Mouse (Mus musculus) layer of hippocampus, adult 2 months (tissue): Measurements from ENCODE around the gene Hgfac. TPM values are rescaled to one million over a fixed set of nuclear protein-coding genes. Genes with fewer than 3 reads are reported as not detected.

Experiments
- DNase-seq, 2 experiments: peaks; one replicate each; pipeline ENCODE4 v3.0.0; 2022; ENCODE audit warnings: low spot score in 2 of 2
- H3K27ac ChIP-seq: fragments of 200-600 bp; 2 replicates; pipeline ENCODE4 v1.8.1; 2022
- H3K4me3 ChIP-seq: fragments of 200-600 bp; 2 replicates; pipeline ENCODE4 v1.8.1; 2022; ENCODE audit warnings: mild to moderate bottlenecking
- CTCF ChIP-seq: fragments of 200-600 bp; conservative IDR thresholded peaks from 2 replicates; pipeline ENCODE4 v1.8.1; 2022; ENCODE audit warnings: antibody characterized with exemption, mild to moderate bottlenecking, moderate library complexity
- long read RNA-seq, 2 experiments: library from polyadenylated mRNA; stranded (forward); transcript quantifications; one replicate each; pipeline ENCODE4 v2.0.0; 2021; ENCODE audit warnings: borderline mapping rate in 2 of 2
- total RNA-seq, 2 experiments: library from RNA; stranded (reverse); gene quantifications; 2 replicates each; pipeline ENCODE4 v1.2.3; 2021

Hgfac gene
- total RNA-seq: 1 to 10 TPM; 1.5 to 1.8 TPM
- long read RNA-seq, experiment 1: 0 reads
- long read RNA-seq, experiment 2, partial matches to known transcripts: 0 of 1 reads
- long read RNA-seq, experiment 2, other reads (novel, unspliced or antisense): 1 of 1 reads

DNA sequence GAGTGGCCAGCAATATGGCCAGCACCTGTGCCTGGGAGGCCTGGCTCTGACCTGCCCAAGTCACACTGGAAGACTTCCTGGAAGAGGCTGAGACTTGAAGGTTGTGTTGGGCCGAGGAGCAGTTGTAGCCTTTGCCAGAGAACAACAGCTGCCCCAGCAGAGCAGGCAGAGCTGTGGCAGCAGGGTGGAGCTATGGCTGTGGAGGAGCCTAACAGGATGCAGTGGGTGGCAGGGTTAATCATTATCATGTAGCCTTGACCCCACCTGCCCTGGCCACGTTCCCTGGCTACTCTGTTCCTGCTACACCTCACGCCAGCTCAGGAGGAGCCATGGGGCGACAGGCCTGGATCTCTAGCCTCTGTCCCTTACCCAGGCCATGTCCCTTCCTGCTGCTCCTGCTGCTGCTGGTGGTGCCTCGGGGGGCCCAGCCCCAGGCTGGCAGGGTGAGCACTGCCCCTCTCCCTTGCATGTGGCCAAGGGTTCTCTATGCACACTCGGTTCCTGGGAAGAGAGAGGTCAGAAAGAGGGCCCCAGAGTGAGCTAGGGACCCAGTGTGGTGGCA, at the start of gene Hgfac:
Gene Hgfac (plus strand): TSS at position 242 of the 562 bp plus-strand sequence.
- Histone ChIP-seq H3K27ac (no peak within 1 kb of the TSS), H3K4me3 (no peak within 1 kb of the TSS)
- no peak for DNase-seq
- no peak for TF ChIP-seq CTCF

DNA sequence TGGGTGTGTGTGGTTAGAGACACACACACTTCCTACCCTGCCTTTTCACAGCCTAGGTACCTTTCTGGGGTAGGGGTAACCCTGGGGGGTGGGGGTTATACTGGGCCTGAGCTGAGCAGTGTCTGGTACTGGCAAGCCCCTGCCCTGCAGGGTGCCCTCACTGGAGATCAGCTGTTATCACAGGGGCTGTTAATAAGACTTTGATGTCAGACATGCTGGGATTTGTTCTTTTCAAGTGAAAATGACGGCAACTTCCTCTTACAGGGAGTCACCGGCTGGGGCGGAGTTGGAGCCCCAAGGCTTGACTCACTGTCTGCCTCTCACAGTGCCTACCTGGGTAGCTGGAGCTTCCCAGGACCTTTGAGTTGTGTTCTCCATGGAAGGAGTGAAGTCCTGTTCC, 42.6 kb upstream of the Hgfac start:
- peak overlapping the region; percentile 21 for H3K27ac ChIP-seq
- no peak for TF ChIP-seq CTCF

DNA sequence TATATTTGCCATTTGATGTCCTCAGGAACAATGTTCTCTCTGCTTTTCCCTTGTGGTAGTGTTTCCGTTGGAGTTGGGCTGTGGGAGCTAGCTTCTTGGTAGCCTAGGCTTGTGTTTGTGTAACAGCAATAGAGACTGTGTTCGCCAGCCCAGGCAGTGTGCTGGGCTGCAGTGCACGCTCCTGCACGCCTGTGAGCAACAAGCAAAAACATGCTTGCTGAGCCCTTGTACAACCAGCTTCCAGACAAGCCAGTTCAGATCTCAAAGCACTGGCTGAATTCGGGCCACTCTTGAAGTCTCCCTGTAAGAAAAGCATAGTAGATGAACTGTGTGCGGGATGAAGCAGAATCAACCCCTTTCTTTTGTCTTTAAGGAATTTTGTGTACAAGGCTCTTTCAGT, 42.0 kb upstream of the Hgfac start:
- Histone ChIP-seq H3K27ac (peak overlapping the region; percentile 21), H3K4me3 (peak overlapping the region; percentile 20)
- TF ChIP-seq CTCF: no peak
- no peak for DNase-seq

More for the DNA sequence above, 42.6 kb upstream of the Hgfac start:
- no peak for DNase-seq
- peak overlapping the region; percentile 20 for H3K4me3 ChIP-seq

DNA sequence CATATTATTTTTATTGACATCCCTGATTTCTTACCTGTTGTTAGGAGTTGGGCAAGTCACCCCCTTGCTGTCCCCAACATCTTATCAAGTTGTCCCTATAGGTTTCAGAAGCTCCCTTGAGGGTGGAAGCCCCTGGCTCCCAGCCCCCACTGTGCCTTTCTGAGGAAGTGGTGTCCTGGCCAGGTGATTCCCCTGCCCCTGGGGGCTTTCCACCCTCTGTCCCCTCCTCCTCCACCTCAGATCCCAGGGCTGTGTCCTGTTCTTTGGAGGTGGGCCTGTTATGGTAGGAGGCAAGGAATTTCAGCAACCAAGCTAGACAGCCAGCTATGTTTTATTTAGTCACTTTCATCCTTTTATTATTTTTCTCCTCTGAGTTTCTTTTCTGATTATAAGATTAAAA, 41.0 kb upstream of the Hgfac start:
- TF ChIP-seq CTCF: no peak
- H3K4me3 ChIP-seq: no peak overlapping the region
- no peak overlapping the region; the same call in 1 of the 2 replicates for H3K27ac ChIP-seq
- DNase-seq: no peak

DNA sequence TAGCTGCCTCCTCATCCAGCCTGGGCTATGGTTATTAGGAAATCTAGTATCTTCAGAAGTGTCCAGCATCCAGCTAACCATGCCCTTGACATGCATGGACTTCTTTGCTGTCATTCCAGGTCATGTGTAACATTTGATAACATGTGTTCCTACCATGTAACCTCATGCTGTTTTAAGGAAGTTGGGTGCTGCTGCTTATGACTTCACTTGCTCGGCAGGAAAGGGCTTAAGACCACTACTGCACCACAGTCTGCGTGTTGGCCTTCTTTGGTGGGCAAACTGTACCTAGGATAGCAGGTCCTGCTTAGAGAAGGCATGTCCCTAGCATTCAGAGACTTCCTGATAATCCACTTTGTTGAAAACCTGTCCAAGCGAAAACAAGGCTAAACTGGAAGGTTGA, 40.2 kb upstream of the Hgfac start:
- Histone ChIP-seq H3K27ac (no peak overlapping the region), H3K4me3 (no peak overlapping the region)
- TF ChIP-seq CTCF: no peak
- no peak for DNase-seq

DNA sequence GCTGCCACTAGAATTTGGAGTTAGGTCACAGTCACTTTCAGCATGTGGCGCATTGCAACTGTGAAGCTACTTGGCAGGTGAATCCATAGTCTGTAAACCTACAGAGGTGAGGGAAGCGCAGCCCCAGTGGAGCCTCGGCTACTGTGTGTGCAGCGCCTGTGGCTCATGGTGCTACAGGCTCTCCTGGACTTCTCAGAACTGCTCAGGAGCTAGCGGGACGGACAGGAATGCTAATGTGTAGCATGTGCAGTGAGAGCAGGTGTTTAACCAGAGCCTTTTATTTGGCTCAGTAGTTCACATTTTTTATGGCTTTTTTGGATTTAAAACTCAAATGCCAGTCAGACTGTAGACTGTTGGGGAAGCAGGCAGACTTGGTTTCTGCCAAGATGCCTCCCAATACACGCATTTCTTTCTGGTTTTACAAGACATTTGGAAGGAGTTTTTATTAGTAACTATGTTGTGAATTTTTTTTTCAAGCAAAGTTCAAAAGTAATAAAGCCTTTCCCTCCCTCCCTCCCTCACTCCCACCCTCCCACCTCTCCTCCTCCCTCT, 37.6 kb upstream of the Hgfac start:
- Histone ChIP-seq H3K27ac (peak overlapping the region; percentile 19; the same call in 1 of the 2 replicates), H3K4me3 (no peak overlapping the region)
- TF ChIP-seq CTCF: no peak
- DNase-seq: no peak

DNA sequence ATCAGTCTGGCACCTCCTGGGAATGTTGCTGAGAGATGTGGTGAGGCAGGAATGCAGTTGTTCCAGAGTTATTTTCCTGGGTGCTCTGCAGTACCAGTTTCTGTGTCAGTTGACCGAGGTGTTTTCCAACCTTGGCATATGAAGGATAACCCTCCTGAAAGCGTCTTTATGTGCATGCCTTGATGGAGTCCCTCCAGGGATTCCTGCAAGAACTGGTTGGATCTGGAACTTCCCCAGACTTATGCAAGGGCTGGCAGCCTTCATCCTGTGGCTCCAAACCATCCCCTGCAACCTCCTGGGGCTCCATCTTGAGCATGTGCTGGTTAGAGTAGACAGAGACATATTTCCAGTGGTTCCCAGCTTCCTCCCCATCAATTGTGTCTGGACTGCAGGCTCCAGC, 36.5 kb upstream of the Hgfac start:
- no peak overlapping the region for H3K27ac ChIP-seq

DNA sequence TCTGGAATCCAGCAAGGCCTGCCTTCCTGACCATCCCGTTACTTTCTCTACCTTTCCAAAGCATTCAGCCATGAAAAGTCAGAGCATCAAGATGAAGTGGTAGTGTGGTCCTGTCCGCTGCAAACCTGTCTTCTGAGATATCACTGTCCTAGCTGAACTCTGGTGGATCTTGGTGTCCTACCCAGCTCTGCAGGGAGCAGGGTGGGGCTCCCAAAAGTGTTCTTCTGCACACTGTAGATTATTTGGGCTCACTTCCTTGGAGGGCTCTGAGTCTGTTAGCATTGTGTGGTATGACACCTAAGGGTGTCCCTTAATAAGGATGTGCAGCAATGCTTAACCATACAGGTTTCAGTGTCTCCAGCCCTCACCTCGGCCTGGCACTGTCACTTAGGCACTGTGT, 35.6 kb upstream of the Hgfac start:
- no peak for DNase-seq
- no peak overlapping the region for H3K4me3 ChIP-seq
- TF ChIP-seq CTCF: no peak

More for the DNA sequence above, 36.5 kb upstream of the Hgfac start:
- no peak for TF ChIP-seq CTCF
- no peak for DNase-seq
- H3K4me3 ChIP-seq: no peak overlapping the region

DNA sequence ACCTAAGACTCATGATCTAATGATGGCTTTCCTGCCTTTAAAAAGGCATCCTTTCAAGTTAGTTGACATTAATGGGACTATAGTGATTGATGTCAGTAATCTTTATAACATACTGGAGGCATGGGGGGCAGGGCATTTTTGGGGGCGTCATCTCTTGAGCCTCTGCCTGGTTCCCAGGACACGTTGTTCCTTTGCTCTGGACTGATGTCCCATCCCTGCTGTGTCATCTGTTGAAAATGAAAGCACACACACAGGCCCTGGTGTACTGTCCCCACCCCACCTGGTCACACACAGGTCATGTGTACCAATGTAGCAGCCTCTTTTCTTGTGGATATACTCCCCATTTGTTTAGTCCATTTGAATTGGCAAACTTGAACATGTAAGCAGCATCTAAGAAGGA, 34.7 kb upstream of the Hgfac start:
- DNase-seq: no peak
- no peak overlapping the region for H3K4me3 ChIP-seq
- TF ChIP-seq CTCF: no peak
- no peak overlapping the region for H3K27ac ChIP-seq

More for the DNA sequence above, 35.6 kb upstream of the Hgfac start:
- H3K27ac ChIP-seq: no peak overlapping the region

DNA sequence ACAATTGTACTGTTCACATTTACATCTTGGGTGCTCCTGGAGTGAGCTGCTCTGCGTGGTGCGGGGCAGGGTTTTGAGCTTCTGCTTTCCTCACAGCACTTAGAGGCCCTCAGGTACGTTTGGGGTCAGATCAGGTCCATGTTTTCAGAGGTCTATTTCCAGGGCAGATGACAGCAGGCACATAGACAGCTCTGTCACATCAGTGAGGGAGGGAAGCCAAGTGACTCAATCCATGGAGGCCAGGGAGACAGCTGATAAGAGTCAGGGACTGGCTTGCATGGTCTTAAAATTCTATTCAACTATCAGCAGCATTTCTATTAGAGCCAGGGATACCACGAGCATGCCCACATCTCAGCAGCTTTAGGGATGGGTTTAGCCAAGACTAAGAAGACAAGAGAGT, 32.1 kb upstream of the Hgfac start:
- no peak for TF ChIP-seq CTCF
- H3K27ac ChIP-seq: no peak overlapping the region

DNA sequence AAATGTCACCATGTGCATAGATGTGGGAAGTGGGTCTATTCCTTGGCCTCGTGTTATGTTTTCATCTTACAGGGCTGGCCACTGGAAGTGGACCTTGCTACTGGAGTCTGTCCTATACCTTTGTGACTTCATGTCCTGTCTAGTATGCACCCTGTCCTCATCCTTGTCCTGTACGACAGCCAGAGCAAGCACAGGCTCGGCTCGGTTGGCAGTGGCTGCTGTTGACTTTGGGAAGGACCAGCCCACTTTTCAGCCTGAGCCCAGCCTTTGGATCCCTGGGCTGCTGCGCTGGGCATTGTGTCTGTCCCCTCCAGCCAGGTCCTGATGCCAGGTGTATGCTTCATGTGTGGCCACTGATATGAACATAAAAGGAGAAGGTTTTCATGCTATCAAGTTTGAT, 30.7 kb upstream of the Hgfac start:
- no peak for DNase-seq
- no peak overlapping the region for H3K4me3 ChIP-seq
- no peak for TF ChIP-seq CTCF
- no peak overlapping the region for H3K27ac ChIP-seq

More for the DNA sequence above, 32.1 kb upstream of the Hgfac start:
- no peak for DNase-seq
- H3K4me3 ChIP-seq: no peak overlapping the region

DNA sequence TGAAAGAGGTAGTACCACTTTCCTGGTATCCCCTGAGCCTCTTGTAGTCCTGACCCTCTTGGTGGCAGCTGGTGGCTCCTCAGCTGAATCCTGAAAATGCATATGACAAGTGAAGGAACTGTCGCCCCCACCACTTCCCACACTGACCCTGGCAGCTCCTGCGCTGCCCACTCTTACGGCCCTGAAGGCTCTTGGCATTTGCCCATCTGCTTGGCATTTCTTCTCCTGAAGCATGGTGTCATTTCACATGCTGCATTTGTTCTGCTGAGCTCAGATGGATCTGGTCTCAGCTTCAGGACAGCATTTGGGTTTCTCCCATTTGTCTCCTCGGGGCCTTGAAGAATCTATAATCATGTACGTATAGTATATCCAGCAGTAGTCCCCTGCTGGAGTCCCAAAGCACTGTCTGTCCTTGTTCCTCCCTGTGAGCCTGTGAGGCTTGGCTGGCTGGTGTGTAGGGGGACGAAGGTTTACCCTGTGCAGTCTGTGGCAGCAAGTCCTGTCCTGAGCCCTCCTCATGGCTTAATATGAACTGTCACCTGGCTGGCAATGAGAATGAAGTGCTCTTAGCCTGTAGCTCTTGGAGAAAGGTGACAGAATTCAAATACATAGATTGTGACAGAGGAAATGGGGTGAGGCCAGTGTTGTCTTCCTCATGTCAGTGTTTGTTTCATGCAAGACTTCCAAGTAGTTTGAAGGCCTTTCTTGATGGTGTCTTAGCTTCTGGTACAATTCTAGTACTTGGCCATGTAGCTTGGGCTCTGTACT, 30.0 kb upstream of the Hgfac start:
- Histone ChIP-seq H3K27ac (no peak overlapping the region), H3K4me3 (no peak overlapping the region)
- DNase-seq: no peak
- TF ChIP-seq CTCF: no peak

DNA sequence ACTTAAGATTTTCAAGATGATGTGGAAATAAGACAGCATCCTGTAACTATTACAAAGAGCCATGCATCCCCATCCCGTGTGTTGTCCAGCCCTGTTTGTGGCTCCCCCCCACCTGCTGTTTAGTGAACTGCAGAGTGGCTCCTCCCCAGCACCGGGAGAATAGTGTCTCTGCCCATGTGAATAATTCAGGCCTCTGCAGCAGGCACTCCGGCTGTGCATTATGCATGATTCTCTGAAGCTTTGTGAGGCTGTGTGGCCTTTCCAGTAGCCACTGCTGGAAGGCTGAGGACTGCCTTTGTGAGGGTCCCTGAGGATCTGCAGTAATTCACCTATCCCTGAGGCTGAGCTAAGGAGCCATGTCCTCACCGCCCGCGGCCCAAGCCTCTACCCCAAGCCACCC, 27.3 kb upstream of the Hgfac start:
- no peak for DNase-seq
- TF ChIP-seq CTCF: no peak
- no peak overlapping the region for H3K4me3 ChIP-seq
- H3K27ac ChIP-seq: no peak overlapping the region
